Mouse (Mus musculus): ENCODE results near the gene Cdip1. TPM values are rescaled to one million over a fixed set of nuclear protein-coding genes. Genes with fewer than 3 reads are reported as not detected.

Gene Cdip1
- polyA plus RNA-seq, 1 experiment from 2014 or later, result 16.7 TPM

- Histone ChIP-seq H3K27me3 (no peaks in the 10 kb centered on the region), H3K36me3 (no peaks in the 10 kb centered on the region), H3K9ac (no peak overlapping the region), H3K27ac (no peak overlapping the region), H3K9me3 (replicated peaks) (no peaks in the 10 kb centered on the region), H3K4me3 (replicated peaks) (no peak overlapping the region), H3K4me1 (replicated peaks) (peaks cover 45% of the 10 kb centered on the region), H3K4me2 (peak overlapping the region; percentile 91)
- 13% methylated on average over 1 of the region's 1 CpGs for WGBS (ENCODE audit: insufficient replicate concordance)
- DNase-seq (no peak), ATAC-seq (ENCODE audit: low read depth) (no peak)
Measured at GRCm38 (mm10) chr16:4727963-4728362, 62.1 kb downstream of the Cdip1 start.

GRCm38 (mm10) chr16:4727526-4727925 lies 62.6 kb downstream of the Cdip1 start:
- H3K36me3 ChIP-seq, result no peaks in the 10 kb centered on the region
- H3K9ac ChIP-seq, result peak overlapping the region; percentile 36
- peak overlapping the region; percentile 91 for H3K4me2 ChIP-seq
- peaks cover 49% of the 10 kb centered on the region for H3K4me1 ChIP-seq (replicated peaks)
- no peaks in the 10 kb centered on the region for H3K9me3 ChIP-seq (replicated peaks)
- DNase-seq (no peak), ATAC-seq (ENCODE audit: low read depth) (no peak)
- H3K4me3 ChIP-seq (replicated peaks), result peak overlapping the region; percentile 81; the same call in 1 of the 2 replicates
- WGBS (ENCODE audit: insufficient replicate concordance), result 86% methylated on average over 1 of the region's 1 CpGs
- H3K27me3 ChIP-seq, result no peaks in the 10 kb centered on the region
- H3K27ac ChIP-seq, result no peak overlapping the region; the same call in 1 of the 2 replicates

- H3K4me1 ChIP-seq (replicated peaks), result peaks cover 58% of the 10 kb centered on the region
- DNase-seq (peak; percentile 58), ATAC-seq (ENCODE audit: low read depth) (peak; percentile 77)
- H3K4me3 ChIP-seq (replicated peaks), result peak overlapping the region; percentile 81
- H3K9ac ChIP-seq, result peak overlapping the region; percentile 88
- H3K4me2 ChIP-seq, result peak overlapping the region; percentile 91
- WGBS (ENCODE audit: insufficient replicate concordance), result under 1% methylated on average over 40 of the region's 40 CpGs
- H3K27ac ChIP-seq, result peak overlapping the region; percentile 77
- no peaks in the 10 kb centered on the region for H3K9me3 ChIP-seq (replicated peaks)
- H3K27me3 ChIP-seq, result no peaks in the 10 kb centered on the region
- H3K36me3 ChIP-seq, result no peaks in the 10 kb centered on the region
Measured at GRCm38 (mm10) chr16:4726528-4727128, 63.5 kb downstream of the Cdip1 start.

GRCm38 (mm10) chr16:4725780-4726527 lies 64.1 kb downstream of the Cdip1 start, which contains the start of gene Hmox2:
TSS of gene Hmox2 (plus strand) at chr16:4726361.
- Histone ChIP-seq H3K27me3 (no peaks in the 10 kb centered on the region), H3K4me2 (peak within 1 kb of the TSS; percentile 91), H3K4me1 (replicated peaks) (peaks cover 58% of the 10 kb centered on the region), H3K27ac (peak within 1 kb of the TSS; percentile 77), H3K9ac (peak within 1 kb of the TSS; percentile 88), H3K36me3 (no peaks in the 10 kb centered on the region), H3K9me3 (replicated peaks) (no peaks in the 10 kb centered on the region), H3K4me3 (replicated peaks) (peak within 1 kb of the TSS; percentile 81)
- DNase-seq (peak; percentile 94), ATAC-seq (ENCODE audit: low read depth) (peak; percentile 93)
- 5% methylated on average over 35 of the region's 35 CpGs for WGBS (ENCODE audit: insufficient replicate concordance)

GRCm38 (mm10) chr16:4725266-4725665 lies 64.8 kb downstream of the Cdip1 start:
- Histone ChIP-seq H3K9ac (0 out of 2 replicates have a peak overlapping the region, but pooled peaks have one; percentile 1), H3K36me3 (no peaks in the 10 kb centered on the region), H3K4me1 (replicated peaks) (peaks cover 58% of the 10 kb centered on the region), H3K4me3 (replicated peaks) (no peak overlapping the region), H3K27me3 (no peaks in the 10 kb centered on the region), H3K4me2 (no peak overlapping the region), H3K27ac (no peak overlapping the region), H3K9me3 (replicated peaks) (no peaks in the 10 kb centered on the region)
- 79% methylated on average over 4 of the region's 4 CpGs for WGBS (ENCODE audit: insufficient replicate concordance)
- DNase-seq (no peak), ATAC-seq (ENCODE audit: low read depth) (no peak)

GRCm38 (mm10) chr16:4722915-4723209 lies 67.2 kb downstream of the Cdip1 start:
- H3K27me3 ChIP-seq, result no peaks in the 10 kb centered on the region
- no peak overlapping the region for H3K9ac ChIP-seq
- no peaks in the 10 kb centered on the region for H3K9me3 ChIP-seq (replicated peaks)
- H3K27ac ChIP-seq, result peak overlapping the region; percentile 42
- peaks cover 51% of the 10 kb centered on the region for H3K4me1 ChIP-seq (replicated peaks)
- DNase-seq, result no peak
- ATAC-seq (ENCODE audit: low read depth), result no peak
- H3K4me2 ChIP-seq, result no peak overlapping the region
- H3K36me3 ChIP-seq, result no peaks in the 10 kb centered on the region
- 29% methylated on average over 3 of the region's 3 CpGs for WGBS (ENCODE audit: insufficient replicate concordance)
- no peak overlapping the region for H3K4me3 ChIP-seq (replicated peaks)

- Histone ChIP-seq H3K27me3 (no peaks in the 10 kb centered on the region), H3K27ac (peak overlapping the region; percentile 42), H3K9ac (0 out of 2 replicates have a peak overlapping the region, but pooled peaks have one; percentile 11), H3K36me3 (no peaks in the 10 kb centered on the region), H3K4me3 (replicated peaks) (no peak overlapping the region), H3K9me3 (replicated peaks) (no peaks in the 10 kb centered on the region), H3K4me2 (no peak overlapping the region), H3K4me1 (replicated peaks) (peaks cover 51% of the 10 kb centered on the region)
- 58% methylated on average over 7 of the region's 7 CpGs for WGBS (ENCODE audit: insufficient replicate concordance)
- ATAC-seq (ENCODE audit: low read depth), result no peak
- DNase-seq, result no peak
Measured at GRCm38 (mm10) chr16:4722128-4722914, 67.8 kb downstream of the Cdip1 start.

- Histone ChIP-seq H3K27ac (peak within 1 kb of the TSS; percentile 70), H3K9me3 (replicated peaks) (no peaks in the 10 kb centered on the region), H3K4me1 (replicated peaks) (peaks cover 42% of the 10 kb centered on the region), H3K27me3 (no peaks in the 10 kb centered on the region), H3K9ac (peak within 1 kb of the TSS; percentile 83), H3K36me3 (peaks cover 30% of the 10 kb centered on the region), H3K4me2 (peak within 1 kb of the TSS; percentile 73), H3K4me3 (replicated peaks) (peak within 1 kb of the TSS; percentile 75)
- ATAC-seq (ENCODE audit: low read depth) (peak; percentile 86), DNase-seq (peak; percentile 75)
- 9% methylated on average over 33 of the region's 33 CpGs for WGBS (ENCODE audit: insufficient replicate concordance)
Measured at GRCm38 (mm10) chr16:4718753-4719518, 71.2 kb downstream of the Cdip1 start, which contains the start of gene Nmral1. TSS of gene Nmral1 (minus strand) at chr16:4719356.

GRCm38 (mm10) chr16:4717866-4718265 lies 72.2 kb downstream of the Cdip1 start:
- peak overlapping the region; percentile 73 for H3K4me2 ChIP-seq
- peak overlapping the region; percentile 75 for H3K4me3 ChIP-seq (replicated peaks)
- ATAC-seq (ENCODE audit: low read depth) (no peak), DNase-seq (no peak)
- WGBS (ENCODE audit: insufficient replicate concordance), result 58% methylated on average over 3 of the region's 3 CpGs
- peaks cover 37% of the 10 kb centered on the region for H3K4me1 ChIP-seq (replicated peaks)
- no peaks in the 10 kb centered on the region for H3K9me3 ChIP-seq (replicated peaks)
- H3K27me3 ChIP-seq, result no peaks in the 10 kb centered on the region
- H3K36me3 ChIP-seq, result peaks cover 41% of the 10 kb centered on the region
- peak overlapping the region; percentile 83 for H3K9ac ChIP-seq
- H3K27ac ChIP-seq, result 0 out of 2 replicates have a peak overlapping the region, but pooled peaks have one; percentile 44

GRCm38 (mm10) chr16:4713861-4714710 lies 76.0 kb downstream of the Cdip1 start:
- Histone ChIP-seq H3K36me3 (peaks cover 78% of the 10 kb centered on the region), H3K9me3 (replicated peaks) (no peaks in the 10 kb centered on the region), H3K4me2 (no peak overlapping the region), H3K27me3 (no peaks in the 10 kb centered on the region), H3K4me3 (replicated peaks) (no peak overlapping the region), H3K9ac (no peak overlapping the region), H3K4me1 (replicated peaks) (peaks cover 16% of the 10 kb centered on the region), H3K27ac (no peak overlapping the region)
- DNase-seq, result no peak
- ATAC-seq (ENCODE audit: low read depth), result no peak
- 80% methylated on average over 17 of the region's 17 CpGs for WGBS (ENCODE audit: insufficient replicate concordance)
